Mouse (Mus musculus): ENCODE measurements at regions not wholly inside any gene's neighbourhood (a gene's known extent, or its start where the extent isn't known, plus 50 kb on each side); places are given as distances from the start of the nearest gene placed in this dataset.

GRCm38 (mm10) chr3:38577890-38578628, 93.4 kb upstream of the Ankrd50 start:
- DNase-seq = no peak

- DNase-seq = no peak
These were observed 89.0 kb upstream of the Ankrd50 start for GRCm38 (mm10) chr3:38573594-38573993.

GRCm38 (mm10) chr3:38572159-38572558, 87.5 kb upstream of the Ankrd50 start:
- no peak for DNase-seq

GRCm38 (mm10) chr3:38571224-38571623, 86.6 kb upstream of the Ankrd50 start:
- DNase-seq = no peak

- DNase-seq = no peak
These were observed 84.4 kb upstream of the Ankrd50 start for GRCm38 (mm10) chr3:38569001-38569400.

GRCm38 (mm10) chr3:38568596-38568975, 83.9 kb upstream of the Ankrd50 start:
- DNase-seq = peak; percentile 10

- no peak for DNase-seq
These were observed 83.4 kb upstream of the Ankrd50 start for GRCm38 (mm10) chr3:38567946-38568595.

- DNase-seq = no peak
These were observed 81.9 kb upstream of the Ankrd50 start for GRCm38 (mm10) chr3:38566576-38566975.

- no peak for DNase-seq
These were observed 80.2 kb upstream of the Ankrd50 start for GRCm38 (mm10) chr3:38564844-38565243.

- no peak for DNase-seq
These were observed 79.7 kb upstream of the Ankrd50 start for GRCm38 (mm10) chr3:38564364-38564763.

- DNase-seq = peak; percentile 6
These were observed 76.5 kb upstream of the Ankrd50 start for GRCm38 (mm10) chr3:38561186-38561585.

GRCm38 (mm10) chr3:38555939-38556338, 71.3 kb upstream of the Ankrd50 start:
- DNase-seq = no peak

GRCm38 (mm10) chr3:38553470-38554043, 68.9 kb upstream of the Ankrd50 start:
- no peak for DNase-seq

- DNase-seq = no peak
These were observed 62.4 kb upstream of the Ankrd50 start for GRCm38 (mm10) chr3:38547032-38547431.

GRCm38 (mm10) chr3:38545501-38545896, 60.9 kb upstream of the Ankrd50 start:
- DNase-seq = no peak

- no peak for DNase-seq
These were observed 60.3 kb upstream of the Ankrd50 start for GRCm38 (mm10) chr3:38544718-38545500.

GRCm38 (mm10) chr3:38543816-38544215, 59.2 kb upstream of the Ankrd50 start:
- no peak for DNase-seq

- no peak for DNase-seq
These were observed 56.7 kb upstream of the Ankrd50 start for GRCm38 (mm10) chr3:38541296-38541695.

GRCm38 (mm10) chr3:38538309-38538708, 53.7 kb upstream of the Ankrd50 start:
- DNase-seq = no peak

- DNase-seq = no peak
These were observed 53.1 kb upstream of the Ankrd50 start for GRCm38 (mm10) chr3:38537770-38538169.

All from thymus, postnatal 25 days (tissue).